Mouse (Mus musculus) cerebellum, adult 2 months (tissue): ENCODE data around the gene Ypel2.

Experiments used
- CTCF ChIP-seq: fragments of 200-500 bp; IDR thresholded peaks from 2 replicates; pipeline ENCODE4 v1.5.1; 2011; ENCODE audit warnings: low read depth, mild to moderate bottlenecking, control low read depth, low read length, moderate library complexity, borderline replicate concordance; ENCODE audit not compliant: insufficient read depth
- POLR2A ChIP-seq: fragments of 200-500 bp; IDR thresholded peaks from 2 replicates; pipeline ENCODE4 v1.6.1; 2011; ENCODE audit warnings: low read length, control low read depth, borderline replicate concordance; ENCODE audit not compliant: insufficient read depth

DNA sequence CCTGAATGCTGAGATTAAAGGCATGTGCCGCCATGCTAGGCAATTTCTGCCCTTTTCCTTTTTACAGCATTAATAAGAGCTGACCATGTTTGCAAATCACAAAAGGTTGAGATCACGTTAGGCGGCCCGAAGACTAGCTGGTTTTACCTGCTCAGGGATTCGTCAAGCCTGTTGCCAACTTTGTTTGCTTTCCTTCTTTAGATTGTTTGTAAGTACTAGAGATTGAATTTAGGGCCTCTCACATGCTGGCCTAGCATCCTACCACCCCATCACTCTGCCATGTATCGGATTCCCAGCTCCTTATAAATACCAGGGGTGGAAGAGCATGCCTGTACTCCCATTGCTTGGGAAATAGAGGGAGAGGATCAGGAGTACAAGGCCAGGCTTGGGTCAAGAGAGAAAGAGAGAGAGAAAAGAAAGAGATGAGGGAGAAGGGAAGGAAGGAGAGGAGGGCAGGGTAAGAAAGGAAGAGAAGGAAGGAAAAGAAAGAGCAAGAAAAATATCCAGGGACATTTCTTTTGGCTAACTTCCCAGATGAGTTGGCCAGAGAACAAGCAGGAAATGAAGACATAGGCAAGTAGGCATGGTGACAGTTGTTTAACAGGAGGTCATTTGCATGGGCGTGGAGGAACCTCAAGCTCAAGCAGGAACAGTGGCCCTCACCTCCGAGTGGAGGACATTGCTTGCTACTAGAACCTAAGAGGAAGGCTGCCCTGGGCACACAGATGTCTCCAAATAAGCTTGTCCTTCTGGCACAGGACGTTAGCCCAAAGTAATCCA, 32.8 kb upstream of the Ypel2 start:
- TF ChIP-seq CTCF = no peak
- TF ChIP-seq POLR2A = no peak
